In the genomic region with DNA sequence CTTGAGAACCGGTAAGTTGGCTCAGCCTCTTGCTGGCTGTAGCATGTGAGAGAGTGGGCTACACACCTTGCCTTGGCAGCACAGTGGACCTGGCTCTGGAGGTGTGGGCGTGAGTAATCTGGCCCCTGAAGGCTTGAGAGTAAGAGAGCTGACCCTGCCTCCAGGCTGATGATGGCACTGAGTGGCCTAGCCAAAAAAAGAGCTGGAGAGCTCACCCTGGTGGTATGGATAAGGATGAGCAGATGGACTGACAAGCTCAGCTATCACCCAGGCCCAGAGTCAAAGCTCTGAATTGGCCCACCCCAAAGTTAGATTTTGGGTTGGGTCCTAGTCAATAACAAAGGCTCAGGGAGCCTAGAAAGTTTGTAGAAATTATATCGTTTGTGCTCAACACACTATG, we compare ENCODE assay signal across 14 mouse cellular contexts. TPM values are rescaled to one million over a fixed set of nuclear protein-coding genes. Genes with fewer than 3 reads are reported as not detected.
DNase-seq lines count a peak whose midpoint lies in the region; ATAC-seq and TF ChIP-seq lines count a peak whose summit lies in the region.
"Had no signal": no experiment of that assay in that cellular context is flagged by ENCODE, and none has a peak within 500 bp of the region (broad histone marks: within the 10 kb centered on the region; RNA-seq: fewer than 3 reads in every experiment).

No protein-coding gene starts in this region.

- H3K4me2 ChIP-seq in lung, embryonic 14.5 days, result no peak overlapping the region

- H3K4me3 ChIP-seq in lung, embryonic 14.5 days (ENCODE audit: low read depth, low read length), result no peak overlapping the region
- H3K4me3 ChIP-seq: forebrain, embryonic 10.5 days had no signal

- no peak overlapping the region for H3K27ac ChIP-seq in lung, embryonic 14.5 days (ENCODE audit: low read depth)
- H3K27ac ChIP-seq: forebrain, embryonic 10.5 days had no signal

- no peak for DNase-seq in frontal cortex, postnatal 36 days (ENCODE audit: low spot score in 2 of 2)
- peak; percentile 13 for DNase-seq in lung, embryonic 14.5 days
- no peak for DNase-seq in lung, postnatal 4 days
- peak; percentile 24 for DNase-seq in adrenal gland, postnatal 14 days
- DNase-seq in yolk sac, embryonic 10.5 days (ENCODE audit: low spot score), result no peak
- DNase-seq in T-cell, adult 2 months (ENCODE audit: low spot score), result no peak

- 61% methylated on average over 3 of the region's 3 CpGs for WGBS in lung, embryonic 14.5 days

- H3K4me1 ChIP-seq in lung, embryonic 14.5 days (ENCODE audit: insufficient read depth), result no peaks in the 10 kb centered on the region
- H3K4me1 ChIP-seq: forebrain, embryonic 10.5 days had no signal

- no peaks in the 10 kb centered on the region for H3K27me3 ChIP-seq in lung, embryonic 14.5 days (ENCODE audit: insufficient read depth, low read length)

- TF ChIP-seq CTCF in lung, embryonic 14.5 days (IDR thresholded peaks at IDR 0.05; ENCODE audit: low read depth), result peak; percentile 31

- H3K9ac ChIP-seq in lung, embryonic 14.5 days, result no peak overlapping the region

- peak; percentile 90 for ATAC-seq in frontal cortex, adult (ENCODE audit: low TSS enrichment)
- ATAC-seq in lung, embryonic 14.5 days (ENCODE audit: insufficient read depth), result no peak
- ATAC-seq in megakaryocyte, adult 5-6 weeks (ENCODE audit: poor library complexity, severe bottlenecking), result peak; percentile 52

- no peaks in the 10 kb centered on the region for H3K9me3 ChIP-seq in lung, embryonic 14.5 days (ENCODE audit: low read depth, low read length)
- H3K9me3 ChIP-seq: forebrain, embryonic 10.5 days; G1E had no signal

- no peaks in the 10 kb centered on the region for H3K36me3 ChIP-seq in lung, embryonic 14.5 days (ENCODE audit: insufficient read depth)
- H3K36me3 ChIP-seq: forebrain, embryonic 10.5 days; G1E had no signal

RNA-seq across cellular contexts. Expression of a gene that starts 52.8 kb away (rescaled TPM):
- not detected in 2 replicates for polyA plus RNA-seq in lung, embryonic 14.5 days (2014; fragmentation: Nextera tagmentation; extraction: Ambion mirVana)
- total RNA-seq in adrenal gland, postnatal 14 days (2021), result not detected in 2 replicates
- not detected in 2 replicates for total RNA-seq in megakaryocyte, adult 5-6 weeks (2015)
- not detected in 2 replicates for total RNA-seq in megakaryocyte, adult 5-6 weeks (2017)
- total RNA-seq: G1E; heart, postnatal 10 days had no signal
- polyA plus RNA-seq: G1E; large intestine, adult 2 months; lung, embryonic 16.5 days; stomach, embryonic 14.5 days had no signal

Comparison
In these comparisons a context has a peak if more than half of its experiments do, and no peak if none do; other contexts are left out.
1. DNase-seq: peak in lung, embryonic 14.5 days (single experiment) and adrenal gland, postnatal 14 days (single experiment); none in frontal cortex, postnatal 36 days (0 of 2), lung, postnatal 4 days (0 of 2), yolk sac, embryonic 10.5 days (single experiment) and T-cell, adult 2 months (single experiment).